Mouse (Mus musculus): ENCODE results near the gene Fam204a.

The Fam204a gene

DNA sequence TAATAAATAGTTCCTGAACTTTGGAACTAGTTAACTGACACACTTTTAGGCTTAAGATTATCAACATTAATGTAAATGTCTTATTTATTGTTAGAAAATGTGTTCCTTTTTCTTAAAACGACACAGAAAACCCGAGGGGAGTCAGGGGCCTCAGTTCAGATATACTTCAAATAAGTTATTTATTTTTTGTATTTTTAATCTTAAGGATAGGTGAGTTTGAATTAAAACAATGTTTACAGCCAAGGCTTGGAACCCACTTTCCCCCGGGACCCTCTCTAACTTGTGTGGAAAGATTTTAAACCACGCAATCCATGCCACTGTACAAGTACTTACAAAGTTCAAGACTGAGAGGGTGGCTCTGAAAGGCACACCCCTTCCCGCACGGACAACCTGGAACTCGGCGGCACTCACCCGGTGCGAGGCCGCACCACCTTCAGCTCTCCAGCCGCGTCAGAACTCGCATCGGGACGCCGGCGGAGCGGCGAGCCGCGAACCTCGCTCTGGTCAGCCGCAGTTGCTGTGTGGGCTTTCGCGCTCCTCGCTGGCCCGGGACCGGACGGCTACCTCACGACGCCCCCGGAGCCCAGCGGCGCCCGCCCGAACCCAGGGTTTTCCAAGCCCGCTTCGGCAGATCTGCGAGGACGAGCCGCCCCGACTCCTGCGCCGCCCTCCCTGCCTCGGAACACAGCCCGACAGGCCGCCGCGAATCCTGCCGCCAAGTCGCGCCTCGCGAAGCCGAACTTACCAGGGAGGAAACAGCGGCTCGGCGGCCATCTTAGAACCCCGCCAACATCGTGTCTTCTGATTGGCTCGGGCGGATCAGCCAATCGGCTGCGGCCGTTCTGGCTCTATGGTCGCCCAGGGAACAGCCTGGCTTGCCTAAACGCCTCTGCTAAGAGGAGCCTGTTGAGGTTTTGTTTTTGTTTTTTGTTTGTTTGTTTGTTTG, at the start of gene Fam204a:
Fam204a (minus strand) TSS at position 803 of the 946 bp plus-strand sequence.
- peak; percentile 93 for DNase-seq

DNA sequence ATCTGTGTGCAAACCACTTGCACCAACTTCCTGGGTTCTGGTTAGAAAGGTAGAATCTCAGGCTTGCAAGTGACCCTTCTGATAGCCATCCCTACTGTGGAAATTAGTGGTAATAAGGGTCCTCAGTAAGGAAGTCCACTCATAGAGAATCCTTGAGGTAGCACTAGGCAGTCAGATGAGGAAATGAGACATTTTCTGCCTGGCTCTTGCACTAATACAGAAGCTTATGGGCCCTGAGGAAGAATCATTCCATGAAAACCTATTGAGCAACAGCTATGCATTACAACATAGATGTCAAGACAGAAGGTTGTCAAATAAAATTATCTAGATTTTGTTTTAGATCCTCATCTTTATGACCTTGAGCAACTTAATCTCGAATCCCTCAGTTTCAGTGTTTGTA, 39.3 kb upstream of the Fam204a start:
- DNase-seq, result no peak

DNA sequence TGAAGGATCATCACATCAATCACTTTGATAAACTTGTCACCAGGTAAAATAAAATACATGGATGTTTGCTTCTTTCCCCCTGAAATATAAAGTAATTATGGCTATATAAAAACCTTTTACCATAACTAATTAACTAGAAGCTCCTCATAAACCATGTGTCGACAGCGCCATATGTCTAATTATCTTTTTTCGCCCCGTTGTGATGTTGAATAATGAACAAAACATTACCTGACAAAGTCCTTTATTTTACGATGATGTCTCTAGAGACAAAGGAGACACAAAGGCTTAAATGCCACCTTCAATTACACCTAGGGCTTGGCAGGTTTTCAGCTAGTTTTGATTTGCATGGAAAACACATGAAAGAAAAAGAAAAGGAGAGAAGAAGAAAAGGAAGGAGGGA, 34.2 kb upstream of the Fam204a start:
- DNase-seq, result no peak

DNA sequence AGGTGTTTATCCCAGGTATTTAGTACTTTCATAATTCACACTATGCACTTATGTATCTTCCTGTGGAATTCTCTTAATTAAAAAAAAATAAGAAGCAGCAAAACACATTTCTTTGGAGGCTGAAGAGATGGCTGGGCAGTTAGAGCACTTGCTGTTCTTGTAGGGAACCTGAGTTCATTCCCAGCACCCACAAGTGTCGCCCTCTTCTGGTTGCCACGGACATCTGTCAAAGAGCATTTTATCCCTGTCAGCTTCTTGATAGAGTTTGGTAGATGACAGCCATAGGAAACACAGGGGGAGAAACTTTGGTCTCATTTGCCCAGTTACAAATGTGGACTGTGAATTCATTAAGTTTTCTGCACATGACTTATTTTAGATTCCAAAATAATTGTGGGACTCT, 25.5 kb upstream of the Fam204a start:
- DNase-seq, result no peak

DNA sequence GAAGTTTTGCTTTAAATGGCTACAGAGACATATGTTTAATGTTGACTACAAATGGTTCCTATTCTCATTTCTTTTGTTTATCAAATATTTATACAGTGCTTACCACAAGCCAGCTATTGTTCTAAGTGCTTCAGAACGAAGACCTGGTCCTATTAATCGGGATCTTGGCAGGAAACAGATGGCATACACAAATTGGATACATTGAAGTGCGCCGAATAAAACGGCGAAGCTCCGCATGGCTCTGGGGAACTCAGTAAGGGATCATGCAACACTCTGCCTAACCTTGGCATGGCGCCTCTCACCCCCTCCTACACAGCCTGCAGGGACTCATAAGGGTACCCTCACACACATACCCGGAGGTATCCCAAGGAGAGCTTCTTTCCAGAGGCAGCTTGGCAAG, 24.7 kb upstream of the Fam204a start:
- no peak for DNase-seq

DNA sequence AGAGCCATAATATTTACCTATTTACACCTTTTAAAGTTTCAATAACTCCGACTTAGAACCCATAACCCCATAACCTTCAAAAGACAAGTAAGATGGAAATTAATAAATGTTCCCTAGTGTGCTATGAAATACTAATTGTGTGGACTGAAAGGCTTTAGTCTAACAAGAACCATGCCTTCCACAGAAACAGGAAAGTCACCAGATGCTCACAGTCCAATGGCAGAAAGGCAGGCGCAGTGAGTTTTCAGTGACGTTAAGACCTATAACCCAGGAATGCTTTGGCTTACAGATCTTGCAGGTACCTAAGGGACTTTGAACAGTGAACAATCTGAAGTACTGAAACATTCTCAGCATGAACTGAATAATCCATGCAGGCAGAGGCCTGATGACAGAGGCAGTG, 18.7 kb upstream of the Fam204a start:
- no peak for DNase-seq

DNA sequence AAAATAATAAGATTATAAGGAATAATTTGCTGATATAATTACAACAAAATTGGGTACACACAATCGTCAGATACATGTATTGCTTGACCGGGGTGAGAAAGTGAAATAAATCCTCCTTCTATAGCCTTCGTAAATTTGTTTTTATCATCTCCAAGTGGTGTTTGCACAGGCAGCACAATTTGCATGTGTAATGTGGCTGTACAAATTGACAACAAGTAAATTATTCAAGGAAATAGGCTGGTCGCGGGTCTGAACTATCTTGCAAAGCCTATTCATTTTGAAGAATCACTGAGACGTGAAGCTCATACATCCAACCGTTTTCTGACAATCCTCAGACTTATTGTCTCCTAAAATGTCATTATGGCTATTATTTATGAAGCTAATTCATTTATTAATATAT, 16.1 kb upstream of the Fam204a start:
- no peak for DNase-seq

DNA sequence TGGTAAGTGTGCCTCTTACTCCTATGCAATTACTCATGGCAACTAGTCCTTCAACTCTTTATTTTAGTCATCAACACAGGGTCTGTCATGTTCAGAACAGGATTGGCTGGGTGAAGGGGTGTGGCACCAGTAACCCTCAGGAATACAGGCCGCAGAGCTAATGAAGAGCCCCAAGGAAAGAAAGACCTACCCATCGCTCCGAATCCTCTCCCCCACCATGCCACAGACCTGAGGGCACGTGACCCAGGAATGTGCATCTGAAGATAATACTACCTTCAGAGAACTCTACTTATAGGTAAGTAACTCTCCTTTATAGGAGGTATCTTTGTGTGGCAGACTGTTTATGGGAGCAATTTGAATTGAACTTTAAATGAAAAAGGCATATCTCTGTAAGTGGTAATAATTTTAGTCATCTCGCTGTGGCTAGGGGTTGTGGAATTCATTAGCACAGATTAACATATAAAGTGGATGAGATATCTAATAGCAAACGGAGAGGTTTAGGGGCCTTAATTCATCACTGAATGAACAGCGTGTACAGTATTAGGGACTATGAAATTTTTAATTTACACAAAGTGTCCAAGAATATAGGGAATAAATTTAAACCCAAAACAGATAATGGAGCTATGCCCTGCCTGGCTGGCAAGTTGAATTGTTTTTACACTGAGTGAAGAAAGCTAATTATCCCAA, 15.6 kb upstream of the Fam204a start:
- DNase-seq, result no peak

DNA sequence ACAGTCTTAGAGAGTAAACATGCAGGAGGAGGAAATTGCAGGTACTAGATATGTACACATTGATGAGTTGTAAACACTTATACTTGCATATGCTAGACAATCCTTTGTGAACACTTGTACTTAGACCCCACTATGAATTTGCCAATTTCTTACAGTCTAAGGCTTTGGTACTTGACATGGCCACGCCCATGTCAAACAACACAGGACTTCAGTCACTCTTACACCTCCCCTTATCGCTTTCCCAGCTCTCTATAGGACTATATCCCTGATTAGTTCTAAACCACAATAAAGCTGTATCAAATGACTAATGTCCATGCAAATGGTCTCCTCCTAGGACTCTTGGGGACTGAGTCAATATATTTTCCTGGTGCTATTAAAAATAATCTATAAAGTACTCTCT, 5.0 kb upstream of the Fam204a start:
- DNase-seq, result no peak

DNA sequence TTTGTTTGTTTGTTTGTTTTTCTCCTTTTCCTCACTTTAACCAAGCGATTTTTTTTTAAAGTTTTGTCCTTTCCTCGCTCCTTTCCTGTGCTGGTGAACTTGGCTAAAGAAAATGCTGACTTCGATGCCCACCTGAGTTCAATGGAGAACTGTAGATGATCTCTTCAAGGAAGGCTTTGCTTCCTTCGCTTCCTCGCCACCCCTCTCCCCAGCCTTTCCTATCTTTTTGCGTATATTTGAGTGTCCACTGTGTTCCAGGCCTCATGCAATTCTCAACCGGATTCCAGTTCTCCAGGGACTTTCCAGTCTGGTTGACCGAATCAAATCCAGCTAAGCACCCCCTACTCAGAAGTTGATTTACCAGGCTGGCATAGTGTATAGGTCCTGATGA, 339 bp upstream of the Fam204a start:
- DNase-seq, result peak; percentile 12

DNA sequence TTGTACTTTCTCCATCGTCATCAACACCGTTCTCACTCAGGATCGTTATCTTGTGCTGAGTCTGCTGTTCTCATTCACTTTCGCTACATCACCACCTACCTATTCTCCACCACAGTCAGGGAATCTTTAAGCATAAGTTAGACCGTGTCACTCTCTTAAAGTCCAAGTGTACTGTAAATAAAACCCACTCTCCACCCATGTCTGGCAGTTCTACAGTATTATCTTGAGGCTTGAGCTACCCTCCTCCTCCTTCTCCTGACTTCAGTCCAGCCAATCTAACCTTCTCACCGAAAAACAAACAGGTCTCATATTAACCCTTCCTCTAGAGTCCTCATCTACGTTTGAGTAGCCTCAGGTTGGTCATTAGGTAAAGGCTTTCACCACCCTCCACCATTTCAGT, 7.1 kb downstream of the Fam204a start:
- no peak for DNase-seq

DNA sequence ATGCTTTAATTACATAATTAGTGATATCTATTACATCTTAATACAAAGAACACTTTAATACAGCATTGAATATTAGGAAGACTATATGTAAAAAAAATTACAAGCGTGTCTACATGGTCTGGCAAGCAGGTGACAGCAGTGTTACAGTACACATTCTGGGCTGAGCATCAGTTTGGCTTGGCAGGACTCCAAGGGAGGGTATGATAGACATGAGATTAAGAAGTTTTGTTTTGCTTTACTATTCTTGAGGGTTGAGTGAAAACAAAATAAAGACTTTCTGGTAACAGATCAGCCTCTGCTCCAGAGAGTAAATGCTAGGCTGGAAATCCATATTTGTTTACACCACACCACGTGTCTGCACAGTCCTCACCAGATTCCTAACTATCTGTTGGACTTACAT, 8.5 kb downstream of the Fam204a start:
- no peak for DNase-seq

DNA sequence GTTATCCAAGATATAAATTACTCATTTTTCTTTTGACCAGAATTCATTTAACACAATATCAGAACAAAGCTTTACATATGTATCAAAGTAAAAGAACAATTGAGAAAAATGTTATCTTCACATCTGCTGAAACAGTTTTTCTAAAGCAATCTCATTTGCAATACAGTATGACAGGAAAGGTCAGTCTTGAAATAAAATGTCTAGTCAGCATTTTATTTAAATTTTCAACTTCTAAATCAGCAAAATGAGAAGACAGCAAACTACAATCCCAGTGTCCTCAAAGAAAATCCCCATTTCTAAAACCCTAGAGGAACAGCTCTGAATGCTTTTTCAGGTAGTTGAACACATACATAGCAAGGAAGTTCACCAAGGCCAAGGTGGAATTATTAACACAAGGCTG, 18.3 kb downstream of the Fam204a start:
- no peak for DNase-seq

DNA sequence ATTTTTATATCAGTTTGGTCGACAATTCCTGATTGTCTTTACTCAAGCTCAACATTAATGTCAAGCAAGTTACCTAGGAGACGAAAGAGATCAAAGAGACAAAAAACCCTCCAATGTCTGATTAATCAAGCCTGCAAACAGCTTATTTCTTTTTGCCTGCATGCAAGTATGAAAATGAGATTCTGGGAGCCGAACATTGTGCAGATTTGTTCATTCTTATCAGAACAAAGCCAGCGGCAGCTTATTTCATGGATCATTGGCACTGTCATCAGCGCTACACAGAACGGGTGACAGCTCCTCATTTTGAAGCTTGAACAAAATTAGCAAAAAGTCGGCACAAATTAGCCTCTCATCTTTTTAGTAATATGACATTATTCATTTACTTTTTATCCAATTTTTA, 22.3 kb downstream of the Fam204a start:
- DNase-seq, result no peak

DNA sequence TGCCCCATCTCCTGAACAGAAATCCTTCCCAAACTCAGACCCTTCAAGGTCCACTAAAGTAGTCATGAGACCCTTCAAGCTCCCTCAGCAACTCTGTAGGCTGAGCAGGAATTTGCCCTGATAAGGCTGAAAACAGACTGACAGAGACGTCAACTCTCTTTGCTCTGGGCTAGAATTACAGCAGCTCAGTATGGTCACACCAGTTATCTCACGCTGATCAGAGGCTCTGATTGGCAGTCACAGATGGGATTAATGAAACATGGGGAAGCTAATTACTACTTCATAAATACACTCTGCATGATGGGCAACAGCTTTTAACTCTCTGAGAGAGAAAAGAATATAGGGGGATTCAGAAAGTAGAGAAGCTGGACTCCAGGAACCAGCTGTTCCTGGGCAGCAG, 26.2 kb downstream of the Fam204a start:
- no peak for DNase-seq

DNA sequence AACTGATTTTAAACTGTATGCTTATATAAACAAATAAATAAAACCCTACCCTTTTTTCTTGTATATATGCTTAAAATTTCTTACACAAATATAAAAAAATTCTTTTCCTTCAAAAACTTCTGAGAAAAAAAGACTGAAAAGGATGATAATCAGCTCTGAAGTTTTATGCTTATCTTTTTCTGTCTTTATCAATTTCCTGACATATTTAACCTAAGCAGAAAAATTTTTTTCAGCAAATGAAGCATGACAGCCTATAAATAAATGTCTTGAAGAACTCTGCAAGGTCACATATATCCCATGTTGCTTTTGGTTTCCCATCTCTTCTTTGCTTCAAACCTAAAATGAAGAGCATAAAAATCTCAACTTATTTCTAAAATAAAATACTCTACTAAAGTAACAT, 27.3 kb downstream of the Fam204a start:
- DNase-seq, result no peak

DNA sequence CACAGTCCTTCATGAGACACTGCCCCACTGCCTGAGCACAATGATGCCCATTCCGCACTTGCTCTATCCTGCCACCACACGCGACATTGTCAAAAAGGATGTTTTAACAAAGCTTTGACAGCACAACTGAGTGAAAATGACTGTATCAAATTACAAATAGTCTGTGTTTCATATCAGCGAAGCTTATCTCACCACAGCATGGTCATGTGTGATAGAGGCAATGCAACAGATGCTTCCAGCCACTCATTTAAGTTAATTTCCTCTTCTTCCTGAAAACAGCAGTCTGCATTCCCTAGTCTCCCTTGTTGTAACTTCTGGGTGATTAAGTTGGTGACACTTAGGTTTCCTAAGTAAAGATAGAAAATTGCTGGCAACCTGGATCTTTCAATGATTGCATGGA, 33.7 kb downstream of the Fam204a start:
- DNase-seq, result no peak

DNA sequence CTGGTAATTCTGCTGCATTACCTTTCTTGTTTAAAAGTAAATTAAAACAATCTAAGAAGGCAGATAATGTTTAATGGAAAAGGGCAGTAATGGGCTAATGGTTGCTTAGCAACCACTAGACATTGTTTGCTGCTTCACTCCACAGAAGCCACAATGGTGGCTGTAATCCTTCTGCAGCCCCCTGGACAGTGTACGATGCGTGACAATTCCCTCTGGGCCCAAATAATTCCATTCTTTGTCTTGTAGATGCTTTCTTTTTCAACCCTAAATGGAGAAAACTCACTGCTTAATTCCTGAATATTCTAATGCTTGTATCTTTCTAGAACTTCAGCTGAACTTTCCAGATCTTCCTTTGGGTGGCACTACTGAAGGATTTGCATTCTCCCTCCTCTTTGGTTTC, 37.3 kb downstream of the Fam204a start:
- DNase-seq, result no peak

DNA sequence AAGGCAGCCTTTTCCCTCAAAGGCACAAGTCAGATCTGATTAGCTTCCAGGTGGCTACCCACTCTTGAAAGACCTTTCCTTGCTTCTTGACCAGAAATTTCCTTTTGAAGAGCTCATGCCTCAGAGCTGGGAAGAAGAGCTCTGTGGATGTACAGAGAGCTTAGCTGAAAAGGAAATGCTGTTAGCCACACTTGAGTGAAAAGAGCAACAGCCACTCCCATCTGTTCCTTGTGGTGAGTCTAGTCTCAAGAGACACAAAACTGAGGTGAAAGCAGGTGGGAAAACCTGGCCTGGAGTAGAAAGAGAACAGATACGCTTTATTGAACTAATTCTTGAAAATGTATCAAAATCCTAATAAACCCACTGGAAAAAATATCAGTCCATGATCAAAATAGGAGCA, 43.6 kb downstream of the Fam204a start:
- DNase-seq, result no peak

DNA sequence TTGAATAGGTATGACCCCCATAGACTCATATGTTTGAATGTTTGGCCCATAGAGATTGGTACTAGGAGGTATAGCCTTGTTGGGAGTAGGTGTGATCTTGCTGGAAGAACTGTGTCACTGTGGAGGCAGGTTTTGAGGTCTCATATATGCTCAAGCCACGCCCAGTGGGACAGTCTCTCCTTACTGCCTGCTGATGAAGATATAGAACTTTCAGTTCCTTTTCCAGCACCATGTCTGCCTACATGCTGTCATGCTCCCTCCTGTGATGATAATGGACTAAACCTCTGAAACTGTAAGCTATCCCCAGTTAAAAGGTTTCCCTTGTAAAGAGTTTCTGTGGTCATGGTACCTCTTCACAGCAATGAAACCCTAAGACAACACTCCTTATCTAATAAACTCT, 44.3 kb downstream of the Fam204a start:
- DNase-seq, result no peak

DNA sequence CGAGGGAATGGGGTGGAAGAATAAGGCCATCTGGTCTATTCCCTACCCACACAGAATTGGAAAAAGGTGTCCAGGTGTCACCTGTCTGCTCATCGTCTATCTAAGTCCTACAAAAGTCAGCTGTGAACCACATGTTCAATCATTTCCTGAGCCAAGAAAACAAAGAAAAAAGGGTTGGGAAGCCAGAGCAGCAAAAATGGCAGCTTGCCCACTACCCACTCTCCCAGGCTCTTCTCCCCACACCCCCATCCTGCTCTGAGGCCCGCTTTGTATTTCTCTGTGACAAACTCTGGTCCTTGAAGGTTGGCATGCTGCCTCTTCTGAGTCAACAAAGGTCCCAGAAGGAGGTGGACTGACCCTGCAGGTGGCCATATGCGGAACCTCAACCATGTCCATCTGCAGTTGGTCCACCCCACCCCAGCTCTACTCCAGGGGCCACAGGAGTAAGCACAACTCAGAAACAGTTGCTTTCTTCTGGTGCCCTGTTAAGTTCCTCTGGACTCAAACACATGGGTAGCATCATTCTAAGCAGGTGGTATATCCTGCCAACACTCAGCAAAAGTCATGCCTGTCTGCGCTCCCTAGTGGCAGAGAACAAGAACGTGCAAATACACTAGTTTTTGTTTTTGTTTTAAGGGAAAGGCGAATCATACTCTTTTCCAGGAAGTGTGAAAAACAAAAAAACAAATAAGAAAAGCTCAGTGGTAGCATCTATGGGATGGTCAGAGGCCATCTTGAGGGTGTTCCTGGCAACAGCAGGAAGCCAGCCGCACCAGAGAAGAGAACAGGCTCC, 47.5 kb downstream of the Fam204a start:
- DNase-seq, result peak; percentile 2

DNA sequence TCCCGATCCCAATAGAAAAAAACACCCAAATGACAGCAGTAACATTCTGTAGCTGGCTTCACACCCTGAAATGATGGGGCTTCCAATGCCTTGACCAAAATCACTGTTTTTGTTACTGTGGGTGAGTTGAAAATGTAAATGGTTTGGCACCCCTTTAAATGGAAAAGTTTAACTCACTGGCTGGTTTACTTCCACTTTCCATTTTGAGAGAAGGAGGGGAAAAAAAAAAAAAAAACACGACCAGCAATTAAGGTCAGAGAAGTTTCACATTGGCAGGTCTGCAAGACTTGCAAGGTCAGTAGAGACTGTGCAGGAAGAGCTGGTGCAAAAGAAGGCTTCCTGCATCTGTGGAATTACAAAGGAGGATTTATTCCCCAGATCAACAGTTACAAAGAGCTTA, 61.1 kb downstream of the Fam204a start:
- no peak for DNase-seq

DNA sequence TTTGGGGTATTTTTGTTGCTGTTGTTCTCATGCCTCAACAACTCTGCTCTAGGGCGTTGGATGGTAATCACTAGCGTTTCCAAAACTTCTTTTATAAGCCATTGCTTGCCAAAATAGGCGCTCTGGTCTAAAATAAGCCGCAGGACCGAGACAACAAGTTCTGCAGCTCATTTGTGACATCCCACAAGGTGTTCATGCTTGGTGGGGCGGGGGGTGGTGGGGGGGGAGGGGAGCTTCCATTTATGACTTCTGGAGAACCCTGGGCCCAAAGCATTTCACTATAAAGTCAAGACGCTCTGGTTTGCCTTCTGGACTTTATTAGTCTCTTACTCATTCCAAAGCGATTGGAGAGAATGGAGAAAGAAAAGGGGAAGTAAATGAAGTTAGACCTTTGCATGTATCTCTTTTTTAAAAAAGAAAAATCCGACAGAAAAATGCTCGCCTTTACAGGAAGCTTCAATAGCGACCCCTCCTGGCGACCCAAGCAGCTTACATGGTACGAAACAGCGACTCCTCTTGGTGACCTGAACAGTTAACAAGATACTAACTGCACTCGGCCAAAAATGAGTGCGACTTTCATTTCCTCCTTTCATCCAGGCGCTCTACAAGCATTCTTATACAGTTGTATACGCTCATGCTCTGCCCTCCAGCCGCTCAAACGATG, 65.8 kb downstream of the Fam204a start:
- no peak for DNase-seq
